Mouse (Mus musculus) E14TG2a.4 (cell line): Measurements from ENCODE around the gene Ttc28.

Experiments
- CTCF ChIP-seq: conservative IDR thresholded peaks from 2 replicates; pipeline ENCODE4 v1.5.1; 2014; ENCODE audit warnings: low read length
- NANOG ChIP-seq: IDR thresholded peaks from 2 replicates; pipeline ENCODE4 v1.6.1; 2014; ENCODE audit warnings: borderline replicate concordance, low read length, mixed read lengths

- TF ChIP-seq CTCF: no peak
- no peak for TF ChIP-seq NANOG
Measured at GRCm38 (mm10) chr5:111046359-111046758, 166.8 kb downstream of the Ttc28 start.
